Mouse (Mus musculus) bone marrow macrophage, adult 2 months (primary cell): ENCODE data around the gene Tle6.

ENCODE experiments used
- CTCF ChIP-seq: IDR thresholded peaks from 2 replicates; pipeline ENCODE4 v1.5.1; 2012; ENCODE audit warnings: low read depth, mild to moderate bottlenecking, low read length, moderate library complexity
- POLR2A ChIP-seq: IDR thresholded peaks from 2 replicates; pipeline ENCODE4 v1.6.1; 2012; ENCODE audit warnings: mild to moderate bottlenecking, low read depth, low read length, borderline replicate concordance

DNA sequence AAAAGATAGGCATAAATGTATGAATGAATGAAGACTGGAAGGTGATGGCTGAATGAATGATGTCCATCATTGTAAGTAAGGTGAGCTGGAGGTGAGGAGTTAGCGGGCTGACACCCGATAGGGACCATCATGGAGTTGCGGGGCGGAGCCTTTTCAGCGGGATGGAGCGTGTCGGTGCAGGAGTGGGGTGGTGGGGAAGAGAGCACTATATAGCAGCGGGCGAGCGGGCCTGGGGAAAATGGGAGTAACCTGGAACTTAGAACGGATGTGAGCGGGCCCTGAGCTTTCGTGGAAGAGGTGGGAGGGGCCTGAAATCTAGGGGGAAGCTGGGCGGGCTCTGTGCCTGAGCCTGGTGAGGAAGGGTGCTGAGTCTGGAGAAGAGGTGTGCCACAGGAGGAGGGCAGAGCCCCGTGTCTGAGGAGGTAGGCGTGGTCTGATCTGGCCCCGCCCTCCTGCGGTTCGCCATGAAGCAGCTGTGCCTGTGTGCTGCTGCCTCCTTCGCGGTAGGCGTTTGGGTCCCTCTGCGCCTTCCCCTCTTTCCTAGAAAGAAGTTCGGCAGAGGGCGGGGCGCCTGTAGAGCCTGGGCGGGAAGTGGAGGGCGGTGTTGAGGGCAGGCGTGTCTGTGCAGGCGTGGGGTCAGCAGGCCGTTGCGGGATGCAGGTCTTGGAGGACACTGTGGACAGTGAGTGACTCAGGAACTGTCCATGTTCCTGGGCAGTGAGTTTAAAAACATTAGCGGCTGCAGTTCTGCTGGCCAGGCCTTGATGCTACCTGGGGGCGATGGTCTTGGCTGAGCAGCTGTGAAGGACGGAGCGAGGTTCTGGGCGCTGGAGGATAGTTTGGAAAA is 32.6 kb upstream of the Tle6 start:
- TF ChIP-seq CTCF (no peak), POLR2A (no peak)
